Mouse (Mus musculus) T-cell, adult 2 months (primary cell): ENCODE results near the gene Obp2a.
"Not testable (repeated sequence)": the region's sequence is repeated elsewhere in the genome, so short reads cannot be mapped to it uniquely, and the experiment has no call there.

Source experiments
- DNase-seq: peaks from one replicate; pipeline ENCODE4 v3.0.0; 2022; ENCODE audit warnings: low spot score

Obp2a gene

GRCm38 (mm10) chr2:25699743-25700142, at the start of gene Obp2a:
TSS of gene Obp2a (plus strand) at chr2:25700043.
- DNase-seq, result not testable (repeated sequence)

GRCm38 (mm10) chr2:25652902-25653301, 46.9 kb upstream of the Obp2a start, which contains the start of gene Lcn8:
TSS of gene Lcn8 (plus strand) at chr2:25653120.
- DNase-seq, result no peak

GRCm38 (mm10) chr2:25654502-25654901, 45.3 kb upstream of the Obp2a start:
- no peak for DNase-seq

GRCm38 (mm10) chr2:25656691-25657090, 43.2 kb upstream of the Obp2a start:
- DNase-seq, result no peak

GRCm38 (mm10) chr2:25657246-25657645, 42.6 kb upstream of the Obp2a start:
- DNase-seq, result no peak

GRCm38 (mm10) chr2:25657652-25658051, 42.2 kb upstream of the Obp2a start, which contains the start of gene Lcn5:
TSS of gene Lcn5 (plus strand) at chr2:25657952.
- DNase-seq, result no peak

GRCm38 (mm10) chr2:25660279-25660678, 39.6 kb upstream of the Obp2a start:
- DNase-seq, result no peak

GRCm38 (mm10) chr2:25661245-25661970, 38.4 kb upstream of the Obp2a start:
- DNase-seq, result no peak

GRCm38 (mm10) chr2:25663511-25663910, 36.3 kb upstream of the Obp2a start:
- peak; percentile 39 for DNase-seq

- DNase-seq, result no peak
These were observed 35.7 kb upstream of the Obp2a start for GRCm38 (mm10) chr2:25664125-25664524.

- DNase-seq, result no peak
These were observed 33.3 kb upstream of the Obp2a start for GRCm38 (mm10) chr2:25666516-25666915.

- no peak for DNase-seq
These were observed 23.4 kb upstream of the Obp2a start, which contains the start of gene Lcn6 for GRCm38 (mm10) chr2:25676486-25676885. TSS of gene Lcn6 (plus strand) at chr2:25676786.

GRCm38 (mm10) chr2:25679559-25679958, 20.3 kb upstream of the Obp2a start:
- DNase-seq, result peak; percentile 55

- DNase-seq, result no peak
These were observed 17.4 kb upstream of the Obp2a start, which contains the start of gene Lcn10 for GRCm38 (mm10) chr2:25682426-25682825. TSS of gene Lcn10 (plus strand) at chr2:25682726.

GRCm38 (mm10) chr2:25686941-25687340, 12.9 kb upstream of the Obp2a start:
- no peak for DNase-seq

- DNase-seq, result peak; percentile 32
These were observed 5.2 kb upstream of the Obp2a start for GRCm38 (mm10) chr2:25694605-25695004.

GRCm38 (mm10) chr2:25696951-25697350, 2.9 kb upstream of the Obp2a start:
- DNase-seq, result no peak

- no peak for DNase-seq
These were observed 1.1 kb upstream of the Obp2a start for GRCm38 (mm10) chr2:25698696-25699095.

GRCm38 (mm10) chr2:25701001-25701400, 1.2 kb downstream of the Obp2a start:
- DNase-seq, result no peak

GRCm38 (mm10) chr2:25703706-25704105, 3.9 kb downstream of the Obp2a start:
- DNase-seq, result no peak

GRCm38 (mm10) chr2:25706643-25707481, 7.0 kb downstream of the Obp2a start, which contains the start of gene Bmyc:
TSS of gene Bmyc (plus strand) at chr2:25706739.
- DNase-seq, result peak; percentile 76

GRCm38 (mm10) chr2:25708121-25708520, 8.3 kb downstream of the Obp2a start:
- DNase-seq, result peak; percentile 17

- DNase-seq, result not testable (repeated sequence)
These were observed 9.2 kb downstream of the Obp2a start for GRCm38 (mm10) chr2:25709056-25709455.
